ENCODE assay signal across 12 mouse cellular contexts in genomic region chr12:79731905-79732304, GRCm38 (mm10).
DNase-seq lines count a peak whose midpoint lies in the region; ATAC-seq lines count a peak whose summit lies in the region.
"Had no signal": no experiment of that assay in that cellular context is flagged by ENCODE, and none has a peak within 500 bp of the region (broad histone marks: within the 10 kb centered on the region; RNA-seq: fewer than 3 reads in every experiment).

No protein-coding gene starts in this region.

- H3K4me2 ChIP-seq in kidney, embryonic 15.5 days, result no peak overlapping the region
- no peak overlapping the region for H3K4me2 ChIP-seq in embryonic facial prominence, embryonic 12.5 days (replicated peaks)
- H3K4me2 ChIP-seq in hindbrain, embryonic 15.5 days, result no peak overlapping the region
- H3K4me2 ChIP-seq: liver, embryonic 15.5 days had no signal

- 0 out of 2 replicates have a peak, but pooled peaks cover 3% of the 10 kb centered on the region for H3K36me3 ChIP-seq in kidney, embryonic 15.5 days
- H3K36me3 ChIP-seq in embryonic facial prominence, embryonic 12.5 days, result 0 out of 2 replicates have a peak, but pooled peaks cover 5% of the 10 kb centered on the region
- no peaks in the 10 kb centered on the region for H3K36me3 ChIP-seq in hindbrain, embryonic 15.5 days
- H3K36me3 ChIP-seq: liver, embryonic 15.5 days had no signal

- no peaks in the 10 kb centered on the region for H3K27me3 ChIP-seq in kidney, embryonic 15.5 days
- no peaks in the 10 kb centered on the region for H3K27me3 ChIP-seq in embryonic facial prominence, embryonic 12.5 days
- H3K27me3 ChIP-seq in hindbrain, embryonic 15.5 days, result no peaks in the 10 kb centered on the region
- H3K27me3 ChIP-seq: liver, embryonic 15.5 days; Patski had no signal

- H3K9ac ChIP-seq in kidney, embryonic 15.5 days, result no peak overlapping the region
- H3K9ac ChIP-seq in embryonic facial prominence, embryonic 12.5 days, result no peak overlapping the region
- H3K9ac ChIP-seq in hindbrain, embryonic 15.5 days, result no peak overlapping the region
- H3K9ac ChIP-seq: liver, embryonic 15.5 days had no signal

- 88% methylated on average over 6 of the region's 6 CpGs for WGBS in kidney, embryonic 15.5 days
- 84% methylated on average over 6 of the region's 6 CpGs for WGBS in embryonic facial prominence, embryonic 12.5 days
- WGBS in hindbrain, embryonic 15.5 days, result 71% methylated on average over 6 of the region's 6 CpGs

- peaks cover 22% of the 10 kb centered on the region; the same call in 1 of the 2 replicates for H3K4me1 ChIP-seq in kidney, embryonic 15.5 days
- peaks cover 12% of the 10 kb centered on the region; the same call in 1 of the 2 replicates for H3K4me1 ChIP-seq in embryonic facial prominence, embryonic 12.5 days
- peaks cover 8% of the 10 kb centered on the region; the same call in 1 of the 2 replicates for H3K4me1 ChIP-seq in hindbrain, embryonic 15.5 days (replicated peaks)

- H3K27ac ChIP-seq in kidney, embryonic 15.5 days, result peak overlapping the region; percentile 55
- peak overlapping the region; percentile 52; the same call in 1 of the 2 replicates for H3K27ac ChIP-seq in embryonic facial prominence, embryonic 12.5 days
- H3K27ac ChIP-seq in hindbrain, embryonic 15.5 days (replicated peaks), result peak overlapping the region; percentile 31
- H3K27ac ChIP-seq: liver, embryonic 15.5 days had no signal

- ATAC-seq in kidney, embryonic 15.5 days (replicated peaks; ENCODE audit: low FRiP score), result no peak
- ATAC-seq in embryonic facial prominence, embryonic 12.5 days (ENCODE audit: insufficient number of reproducible peaks, insufficient read depth, low FRiP score, low TSS enrichment), result no peak
- ATAC-seq in hindbrain, embryonic 15.5 days (ENCODE audit: low FRiP score, low read depth), result no peak
- ATAC-seq: Patski had no signal

- H3K9me3 ChIP-seq in kidney, embryonic 15.5 days (replicated peaks), result peaks cover 13% of the 10 kb centered on the region; the same call in 1 of the 2 replicates
- peaks cover 12% of the 10 kb centered on the region for H3K9me3 ChIP-seq in embryonic facial prominence, embryonic 12.5 days
- no peaks in the 10 kb centered on the region; the same call in 1 of the 2 replicates for H3K9me3 ChIP-seq in hindbrain, embryonic 15.5 days

- no peak for DNase-seq in kidney, adult 11 months
- peak; percentile 74 for DNase-seq in Muller cell, postnatal 12 days (ENCODE audit: inconsistent ontology term)
- DNase-seq in ovary, postnatal 14 days (ENCODE audit: low spot score), result no peak
- DNase-seq in adrenal gland, adult (ENCODE audit: inconsistent age in 2 of 2, low spot score in 1 of 2), result no peak
- DNase-seq: adrenal gland, adult 2 months; kidney, postnatal 36 days; right cerebral cortex, postnatal 4 days had no signal

- no peak overlapping the region for H3K4me3 ChIP-seq in kidney, embryonic 15.5 days (replicated peaks)
- no peak overlapping the region for H3K4me3 ChIP-seq in embryonic facial prominence, embryonic 12.5 days
- no peak overlapping the region for H3K4me3 ChIP-seq in hindbrain, embryonic 15.5 days
- H3K4me3 ChIP-seq: liver, embryonic 15.5 days had no signal
